Mouse (Mus musculus) granulocyte monocyte progenitor cell, adult 5-6 weeks (primary cell): ENCODE data around the gene Nubp2. TPM values are rescaled to one million over a fixed set of nuclear protein-coding genes. Genes with fewer than 3 reads are reported as not detected.
A peak's percentile ranks its signal among the peaks of the same experiment; 100 is the strongest.

Source experiments
- ATAC-seq: replicated peaks from 2 replicates; pipeline ENCODE4 v1.8.0; 2016; ENCODE audit warnings: mild to moderate bottlenecking, moderate TSS enrichment, inconsistent platforms; ENCODE audit not compliant: poor library complexity, severe bottlenecking
- total RNA-seq, 2 experiments: library from RNA; stranded (forward) in 1 of 2; stranded (reverse) in 1 of 2; fragments of 200-712, 200-1000 nt in 1 of 2; fragments of >200 nt in 1 of 2; fragmentation: Nextera tagmentation in 1 of 2; gene quantifications; 2 replicates each; pipeline ENCODE4 v1.2.3; 2014 to 2017

Nubp2 gene
- 103 and 108 TPM in 2 replicates for total RNA-seq (2014; fragmentation: Nextera tagmentation)
- total RNA-seq (2017): 42.8 and 48.2 TPM in 2 replicates

GRCm38 (mm10) chr17:24886134-24886931 lies at the start of gene Nubp2, which contains the start of gene Spsb3:
Gene Nubp2 (minus strand): TSS chr17:24886349.
Gene Spsb3 (plus strand): TSS chr17:24886643.
- ATAC-seq: peak; percentile 85

GRCm38 (mm10) chr17:24935666-24936065 lies 49.5 kb upstream of the Nubp2 start:
- peak; percentile 15 for ATAC-seq

- ATAC-seq: no peak
These were observed 48.8 kb upstream of the Nubp2 start for GRCm38 (mm10) chr17:24934926-24935325.

- ATAC-seq: no peak
These were observed 47.0 kb upstream of the Nubp2 start for GRCm38 (mm10) chr17:24933163-24933562.

- no peak for ATAC-seq
These were observed 46.3 kb upstream of the Nubp2 start for GRCm38 (mm10) chr17:24932431-24932830.

- no peak for ATAC-seq
These were observed 43.4 kb upstream of the Nubp2 start for GRCm38 (mm10) chr17:24929506-24929905.

GRCm38 (mm10) chr17:24923246-24923645 lies 37.1 kb upstream of the Nubp2 start:
- no peak for ATAC-seq

- ATAC-seq: no peak
These were observed 27.8 kb upstream of the Nubp2 start for GRCm38 (mm10) chr17:24913984-24914383.

GRCm38 (mm10) chr17:24907591-24907990 lies 21.4 kb upstream of the Nubp2 start:
- ATAC-seq: no peak

- no peak for ATAC-seq
These were observed 17.6 kb upstream of the Nubp2 start for GRCm38 (mm10) chr17:24903767-24904166.

GRCm38 (mm10) chr17:24902671-24903474 lies 16.7 kb upstream of the Nubp2 start:
- ATAC-seq: peak; percentile 43

- ATAC-seq: no peak
These were observed 16.0 kb upstream of the Nubp2 start for GRCm38 (mm10) chr17:24902124-24902523.

GRCm38 (mm10) chr17:24900014-24900413 lies 13.9 kb upstream of the Nubp2 start:
- no peak for ATAC-seq

- ATAC-seq: no peak
These were observed 13.0 kb upstream of the Nubp2 start for GRCm38 (mm10) chr17:24899153-24899552.

GRCm38 (mm10) chr17:24898041-24898854 lies 12.1 kb upstream of the Nubp2 start:
- no peak for ATAC-seq

GRCm38 (mm10) chr17:24897600-24897999 lies 11.5 kb upstream of the Nubp2 start:
- no peak for ATAC-seq

- ATAC-seq: no peak
These were observed 10.8 kb upstream of the Nubp2 start for GRCm38 (mm10) chr17:24896993-24897269.

- peak; percentile 43 for ATAC-seq
These were observed 10.3 kb upstream of the Nubp2 start, which contains the start of gene Nme3 for GRCm38 (mm10) chr17:24896241-24896992. Gene Nme3 (plus strand): TSS chr17:24896500.

GRCm38 (mm10) chr17:24895571-24896240 lies 9.6 kb upstream of the Nubp2 start:
- ATAC-seq: no peak
